ENCODE assay signal across 9 mouse cellular contexts in the genomic region with DNA sequence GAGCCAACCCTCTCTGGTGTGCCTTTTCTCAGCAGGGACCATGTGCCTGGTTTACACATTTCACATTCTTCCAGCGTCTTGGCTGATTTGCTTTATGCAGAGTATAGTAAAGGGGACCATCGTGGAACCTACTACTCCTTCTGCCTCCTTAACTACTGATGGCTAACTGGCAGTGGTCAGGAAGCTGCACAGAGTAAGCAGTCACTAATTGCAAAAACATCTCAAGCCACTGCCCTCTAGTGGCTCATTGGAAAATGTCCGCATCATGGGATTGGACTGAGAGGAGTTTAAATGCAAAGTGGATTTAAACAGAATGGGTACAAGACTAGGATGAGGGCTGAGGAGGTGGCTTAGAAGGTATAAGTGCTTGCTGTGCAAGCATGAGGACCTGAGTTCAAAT. TPM values are rescaled to one million over a fixed set of nuclear protein-coding genes. Genes with fewer than 3 reads are reported as not detected.
DNase-seq lines count a peak whose midpoint lies in the region; ATAC-seq and TF ChIP-seq lines count a peak whose summit lies in the region.
"Had no signal": no experiment of that assay in that cellular context is flagged by ENCODE, and none has a peak within 500 bp of the region (broad histone marks: within the 10 kb centered on the region; RNA-seq: fewer than 3 reads in every experiment).

No protein-coding gene starts in this region.

- WGBS in limb, embryonic 14.5 days: 15% methylated on average over 3 of the region's 3 CpGs

- H3K9ac ChIP-seq in CH12.LX (ENCODE audit: insufficient read depth, low read depth): no peak overlapping the region
- H3K9ac ChIP-seq in limb, embryonic 14.5 days (ENCODE audit: low read depth, low read length, severe bottlenecking): no peak overlapping the region
- H3K9ac ChIP-seq: liver, embryonic 13.5 days had no signal

- TF ChIP-seq CTCF in CH12.LX (conservative IDR thresholded peaks at IDR 0.05 in 1 of 2, IDR thresholded peaks at IDR 0.05 in 1 of 2; ENCODE audit: low read depth in 2 of 2, low read length in 2 of 2): peak; percentile 64 to 71

- H3K4me3 ChIP-seq in CH12.LX (replicated peaks in 1 of 3; ENCODE audit: low read depth in 2 of 3, low read length in 2 of 3, poor library complexity in 1 of 3): no peak overlapping the region
- H3K4me3 ChIP-seq in limb, embryonic 14.5 days (replicated peaks; ENCODE audit: low read length): no peak overlapping the region
- H3K4me3 ChIP-seq: liver, embryonic 13.5 days had no signal

- peak; percentile 24 for TF ChIP-seq RAD21 in CH12.LX (IDR thresholded peaks at IDR 0.05; ENCODE audit: low read depth, low read length)

- no peak for TF ChIP-seq POLR2A in CH12.LX (IDR thresholded peaks at IDR 0.05; ENCODE audit: low read depth, low read length)
- TF ChIP-seq POLR2A in limb, embryonic 14.5 days (IDR thresholded peaks at IDR 0.05; ENCODE audit: borderline replicate concordance, extremely low read depth, insufficient read depth, insufficient read length): no peak

- dilution Hi-C loops in CH12.LX (cut with MboI; ENCODE audit: extremely low pct_ligation_motif_present, extremely low pct_unique_long_range_greater_than_20kb, low sequenced_read_pairs): no loop called here

- H3K4me1 ChIP-seq in CH12.LX (ENCODE audit: control insufficient read depth in 1 of 2, insufficient read depth in 2 of 2): peaks cover 0 to 11% of the 10 kb centered on the region in 2 experiments; a peak in 2 of 4 replicates
- peaks cover 5% of the 10 kb centered on the region; the same call in 1 of the 2 replicates for H3K4me1 ChIP-seq in limb, embryonic 14.5 days (ENCODE audit: control insufficient read depth, insufficient read depth, low read length)

- no peak for ATAC-seq in limb, embryonic 14.5 days (ENCODE audit: low FRiP score, low read depth)

- no peak overlapping the region for H3K27ac ChIP-seq in CH12.LX (ENCODE audit: insufficient read depth, low read depth)
- H3K27ac ChIP-seq in limb, embryonic 14.5 days (replicated peaks; ENCODE audit: low read depth, low read length): no peak overlapping the region
- H3K27ac ChIP-seq: liver, embryonic 13.5 days had no signal

- H3K9me3 ChIP-seq in CH12.LX (replicated peaks; ENCODE audit: low read length): no peaks in the 10 kb centered on the region
- H3K9me3 ChIP-seq in limb, embryonic 14.5 days (ENCODE audit: control insufficient read depth, low read length): no peaks in the 10 kb centered on the region
- H3K9me3 ChIP-seq: liver, embryonic 13.5 days had no signal

- DNase-seq in adrenal gland, postnatal 14 days: peak; percentile 36
- DNase-seq in adrenal gland, adult 8-10 months: no peak
- DNase-seq in CH12.LX (ENCODE audit: extremely low read depth): peak; percentile 61
- peak; percentile 65 for DNase-seq in embryo, embryonic 11 days
- DNase-seq in induced T-regulatory cell, adult 2 months (ENCODE audit: low read depth): peak; percentile 10
- DNase-seq in limb, embryonic 14.5 days (ENCODE audit: low spot score): peak; percentile 72
- DNase-seq in retina, postnatal 1 day: peak; percentile 78
- no peak for DNase-seq in testis, postnatal 14 days (ENCODE audit: low spot score)
- DNase-seq: liver, embryonic 13.5 days had no signal

- no peak overlapping the region for H3K4me2 ChIP-seq in CH12.LX (ENCODE audit: insufficient read depth, low read depth, poor library complexity, severe bottlenecking)
- no peak overlapping the region for H3K4me2 ChIP-seq in limb, embryonic 14.5 days (replicated peaks; ENCODE audit: low read depth, low read length, severe bottlenecking)
- H3K4me2 ChIP-seq: liver, embryonic 13.5 days had no signal

- H3K36me3 ChIP-seq in CH12.LX (replicated peaks in 1 of 2; ENCODE audit: control insufficient read depth in 1 of 2, insufficient read depth in 1 of 2, low read length in 1 of 2): no peaks in the 10 kb centered on the region
- no peaks in the 10 kb centered on the region for H3K36me3 ChIP-seq in limb, embryonic 14.5 days (ENCODE audit: control insufficient read depth, insufficient read depth, low read length)
- H3K36me3 ChIP-seq: liver, embryonic 13.5 days had no signal

- in situ Hi-C loops in CH12.LX (cut with MboI; ENCODE audit: low pct_ligation_motif_present, low pct_unique_long_range_greater_than_20kb, low sequenced_read_pairs): no loop called here

- no peak for TF ChIP-seq EP300 in CH12.LX (IDR thresholded peaks at IDR 0.05; ENCODE audit: low read length)

- no peaks in the 10 kb centered on the region for H3K27me3 ChIP-seq in CH12.LX (replicated peaks)
- H3K27me3 ChIP-seq in limb, embryonic 14.5 days (ENCODE audit: control insufficient read depth, insufficient read depth, low read length): no peaks in the 10 kb centered on the region
- H3K27me3 ChIP-seq: liver, embryonic 13.5 days had no signal

- H3K79me2 ChIP-seq in CH12.LX (replicated peaks; ENCODE audit: control insufficient read depth, extremely low read depth, insufficient read depth, poor library complexity, severe bottlenecking): no peaks in the 10 kb centered on the region

TF ChIP-seq in CH12.LX, 34 proteins besides CTCF, POLR2A, EP300 and RAD21:
- TF ChIP-seq MAFK (IDR thresholded peaks at IDR 0.05; ENCODE audit: insufficient replicate concordance, low read length) (peak; percentile 11; the same call in 1 of the 2 replicates), TCF12 (IDR thresholded peaks at IDR 0.05; ENCODE audit: low read depth, low read length) (no peak), SMC3 (IDR thresholded peaks at IDR 0.05; ENCODE audit: low read depth, low read length) (peak; percentile 35)
TF ChIP-seq in CH12.LX: peak in this region for 2.

RNA-seq across cellular contexts. Expression of gene Them7, which starts 14.7 kb away (rescaled TPM):
- 1.1 and 2.5 TPM in 2 replicates for total RNA-seq in adrenal gland, postnatal 14 days (2021)
- under 1 TPM in 3 of 4 experiments, not detected in 1; 0.26 to 0.70 (median 0.67) TPM for total RNA-seq in adrenal gland, adult 8-10 months (2022)
- total RNA-seq in CH12.LX (2012; rRNA removed) (not detected in 2 replicates), CH12.LX (2014; rRNA removed) (not detected in 2 replicates)
- not detected in 2 replicates for polyA plus RNA-seq in CH12.LX (2012; ENCODE audit: insufficient read length, low read depth)
- polyA plus RNA-seq in limb, embryonic 14.5 days (2012; rRNA removed): 0.51 and 0.63 TPM in 2 replicates
- polyA plus RNA-seq in limb, embryonic 14.5 days (2014; fragmentation: Nextera tagmentation; extraction: Ambion mirVana): 0.94 and 1.1 TPM in 2 replicates

Comparison
In these comparisons a context has a peak if more than half of its experiments do, and no peak if none do; other contexts are left out.
1. DNase-seq: peak in adrenal gland, postnatal 14 days (single experiment), CH12.LX (single experiment), embryo, embryonic 11 days (single experiment), induced T-regulatory cell, adult 2 months (single experiment), limb, embryonic 14.5 days (single experiment) and retina, postnatal 1 day (single experiment); none in adrenal gland, adult 8-10 months (single experiment) and testis, postnatal 14 days (single experiment).